Mouse (Mus musculus) CH12.LX (cell line): ENCODE data around the gene Mrpl41.

Experiments used
- CTCF ChIP-seq, 2 experiments: IDR thresholded peaks in 1 of 2; conservative IDR thresholded peaks in 1 of 2; 2 replicates each; pipeline ENCODE4 v1.5.1; 2011 to 2012; ENCODE audit warnings: low read depth in 2 of 2, low read length in 2 of 2, improper control_type of control experiment in 1 of 2, inconsistent platforms in 1 of 2, mild to moderate bottlenecking in 1 of 2, moderate library complexity in 1 of 2
- EP300 ChIP-seq: IDR thresholded peaks from 2 replicates; pipeline ENCODE4 v1.6.1; 2011; ENCODE audit warnings: low read length, improper control_type of control experiment
- MAX ChIP-seq: IDR thresholded peaks from 2 replicates; pipeline ENCODE4 v1.6.1; 2011; ENCODE audit warnings: low read length, improper control_type of control experiment
- MEF2A ChIP-seq: IDR thresholded peaks from 2 replicates; pipeline ENCODE4 v1.6.1; 2014; ENCODE audit warnings: low read depth, mild to moderate bottlenecking, inconsistent platforms, low read length, improper control_type of control experiment, borderline replicate concordance
- POLR2A ChIP-seq: IDR thresholded peaks from 2 replicates; pipeline ENCODE4 v1.6.1; 2011; ENCODE audit warnings: low read depth, mild to moderate bottlenecking, improper control_type of control experiment, low read length
- TCF12 ChIP-seq: IDR thresholded peaks from 2 replicates; pipeline ENCODE4 v1.6.1; 2014; ENCODE audit warnings: low read depth, mild to moderate bottlenecking, inconsistent platforms, low read length, improper control_type of control experiment
- UBTF ChIP-seq: IDR thresholded peaks from 2 replicates; pipeline ENCODE4 v1.6.1; 2012; ENCODE audit warnings: low read depth, mild to moderate bottlenecking, inconsistent platforms, low read length, improper control_type of control experiment, moderate library complexity

GRCm38 (mm10) chr2:24926965-24927358, 47.9 kb downstream of the Mrpl41 start:
- TF ChIP-seq UBTF, result no peak
- TF ChIP-seq CTCF (conservative IDR thresholded peaks at IDR 0.05 in 1 of 2, IDR thresholded peaks at IDR 0.05 in 1 of 2; ENCODE audit: low read depth in 2 of 2, low read length in 2 of 2), result no peak
- no peak for TF ChIP-seq EP300
- TF ChIP-seq POLR2A, result no peak
- TF ChIP-seq MEF2A, result no peak
- TF ChIP-seq TCF12, result no peak
- TF ChIP-seq MAX, result no peak
